Mouse (Mus musculus): ENCODE results near the gene Prr23a1. TPM values are rescaled to one million over a fixed set of nuclear protein-coding genes. Genes with fewer than 3 reads are reported as not detected.

Prr23a1 gene
- not detected in 2 replicates for polyA plus RNA-seq (2012; rRNA removed)

GRCm38 (mm10) chr9:98842117-98842516 lies at the start of gene Prr23a1:
TSS of gene Prr23a1 (plus strand) at chr9:98842503.

GRCm38 (mm10) chr9:98856210-98856609 lies 13.9 kb downstream of the Prr23a1 start, which contains the start of gene Prr23a2:
TSS of gene Prr23a2 (plus strand) at chr9:98856494.

GRCm38 (mm10) chr9:98864571-98864970 lies 22.3 kb downstream of the Prr23a1 start, which contains the start of gene Prr23a3:
TSS of gene Prr23a3 (plus strand) at chr9:98864767.

Other genes starting within 250 kb of the Prr23a1 start
- 28.0 and 29.6 TPM in 2 replicates for gene Mrps22, start 240.8 kb upstream of the Prr23a1 start, polyA plus RNA-seq (2012; rRNA removed)
- gene Prr23a2, start 14.0 kb downstream of the Prr23a1 start, polyA plus RNA-seq (2012; rRNA removed), result not detected in 2 replicates
- not detected in 2 replicates for gene Prr23a3, start 22.3 kb downstream of the Prr23a1 start, polyA plus RNA-seq (2012; rRNA removed)
- gene 7420426K07Rik, start 60.6 kb downstream of the Prr23a1 start, polyA plus RNA-seq (2012; rRNA removed), result not detected in 2 replicates
- gene Foxl2, start 112.8 kb downstream of the Prr23a1 start, polyA plus RNA-seq (2012; rRNA removed), result not detected in 2 replicates
- gene Faim, start 143.9 kb downstream of the Prr23a1 start, polyA plus RNA-seq (2012; rRNA removed), result 5.3 and 5.4 TPM in 2 replicates
- gene Gm1123, start 193.2 kb downstream of the Prr23a1 start, polyA plus RNA-seq (2012; rRNA removed), result 0.03 and 0.06 TPM in 2 replicates